In the genomic region with DNA sequence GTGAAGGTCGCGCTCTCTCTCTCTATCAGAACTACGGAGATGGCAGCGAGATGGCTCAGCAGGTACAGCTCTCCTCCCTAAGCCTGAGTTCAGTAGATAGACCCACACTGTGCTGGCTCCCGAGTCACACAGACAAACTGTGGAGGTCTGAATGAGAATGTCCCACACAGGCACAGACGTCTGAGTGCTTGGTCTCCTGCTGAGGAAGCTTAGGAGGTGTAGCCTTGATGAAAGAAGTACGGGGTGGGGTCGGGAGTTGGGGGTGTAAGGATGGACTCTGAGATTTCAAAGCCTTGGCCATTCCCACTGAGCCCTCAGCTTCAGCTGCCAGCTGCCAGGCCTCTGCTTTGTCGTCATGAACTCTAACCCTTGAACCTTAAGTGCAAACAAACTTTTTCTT, we compare ENCODE assay signal across 19 mouse cellular contexts.
"Had no signal": no experiment of that assay in that cellular context is flagged by ENCODE, and none has a peak within 500 bp of the region (broad histone marks: within the 10 kb centered on the region; RNA-seq: fewer than 3 reads in every experiment).

No protein-coding gene starts in this region.

- H3K4me1 ChIP-seq: kidney, embryonic 15.5 days; limb, embryonic 12.5 days; limb, embryonic 15.5 days; liver, embryonic 13.5 days; midbrain, embryonic 12.5 days had no signal

- H3K9me3 ChIP-seq: kidney, embryonic 15.5 days; limb, embryonic 12.5 days; limb, embryonic 15.5 days; liver, embryonic 13.5 days; midbrain, embryonic 12.5 days had no signal

- H3K9ac ChIP-seq: kidney, embryonic 15.5 days; limb, embryonic 12.5 days; limb, embryonic 15.5 days; liver, embryonic 13.5 days; midbrain, embryonic 12.5 days had no signal

- H3K4me3 ChIP-seq: kidney, embryonic 15.5 days; limb, embryonic 12.5 days; limb, embryonic 15.5 days; liver, embryonic 13.5 days; midbrain, embryonic 12.5 days had no signal

- H3K36me3 ChIP-seq: kidney, embryonic 15.5 days; limb, embryonic 12.5 days; limb, embryonic 15.5 days; liver, embryonic 13.5 days; midbrain, embryonic 12.5 days had no signal

- H3K27me3 ChIP-seq: kidney, embryonic 15.5 days; limb, embryonic 12.5 days; limb, embryonic 15.5 days; liver, embryonic 13.5 days; midbrain, embryonic 12.5 days had no signal

- H3K27ac ChIP-seq: kidney, embryonic 15.5 days; limb, embryonic 12.5 days; limb, embryonic 15.5 days; liver, embryonic 13.5 days; midbrain, embryonic 12.5 days; stomach, postnatal 0 days had no signal

- DNase-seq: kidney, adult 11 months; kidney, adult 8-10 months; kidney, postnatal 10 days; kidney, postnatal 36 days; left cerebral cortex, postnatal 4 days; liver, embryonic 13.5 days; lung, adult 2 months; lung, postnatal 14 days; lung, postnatal 4 days; right cerebral cortex, adult 18-20 months; right cerebral cortex, postnatal 14 days; right cerebral cortex, postnatal 4 days; thymus, adult 18-20 months; thymus, postnatal 36 days had no signal
